Mouse (Mus musculus): ENCODE measurements around the gene Mrto4.
"Not testable (repeated sequence)": the region's sequence is repeated elsewhere in the genome, so short reads cannot be mapped to it uniquely, and the experiment has no call there.

The Mrto4 gene

DNA sequence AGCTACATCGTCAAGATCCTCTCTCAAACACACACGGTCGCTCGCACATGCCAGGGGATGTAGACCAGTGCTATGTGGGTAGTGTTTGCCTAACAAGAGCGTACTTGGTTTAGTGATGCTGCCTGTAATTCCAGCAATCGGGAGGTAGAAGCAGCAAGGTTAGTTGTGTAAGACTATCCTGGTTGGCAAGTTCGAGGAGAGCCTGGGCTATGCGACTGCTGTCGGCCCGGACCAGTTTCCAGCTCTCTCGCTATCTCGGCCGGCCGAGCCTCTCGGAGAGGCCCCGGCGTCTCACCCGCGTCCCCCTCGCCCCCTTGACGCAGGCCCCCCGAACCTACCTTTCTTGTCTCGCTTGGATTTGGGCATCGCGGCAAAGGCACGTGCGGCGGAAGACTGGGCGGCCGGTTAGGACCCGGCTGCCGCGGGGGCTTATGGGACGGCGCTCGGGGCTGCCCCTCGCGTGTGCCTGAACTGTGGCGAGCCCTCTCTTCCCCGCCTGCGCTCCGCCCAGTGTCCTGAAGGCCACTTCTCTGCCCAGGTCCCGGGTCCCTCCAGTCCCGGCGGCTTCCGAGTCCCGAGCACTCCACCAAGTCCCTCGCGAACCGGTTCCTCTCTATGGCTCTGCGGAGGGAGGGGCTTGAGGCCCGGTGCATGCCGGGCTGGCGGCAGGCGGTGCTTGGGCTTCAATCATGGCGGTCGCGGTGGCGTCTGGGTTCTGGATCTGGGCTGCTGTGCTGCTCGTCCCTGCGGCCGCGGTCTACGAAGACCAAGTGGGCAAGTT is at the start of gene Mrto4, which contains the start of the genes Emc1 and Ubr4:
TSS of gene Mrto4 (minus strand) at position 646 of the 781 bp plus-strand sequence.
TSS of gene Emc1 (plus strand) at position 657 of the 781 bp plus-strand sequence.
TSS of gene Ubr4 (plus strand) at position 679 of the 781 bp plus-strand sequence.
- peak; percentile 86 to 88 for DNase-seq

DNA sequence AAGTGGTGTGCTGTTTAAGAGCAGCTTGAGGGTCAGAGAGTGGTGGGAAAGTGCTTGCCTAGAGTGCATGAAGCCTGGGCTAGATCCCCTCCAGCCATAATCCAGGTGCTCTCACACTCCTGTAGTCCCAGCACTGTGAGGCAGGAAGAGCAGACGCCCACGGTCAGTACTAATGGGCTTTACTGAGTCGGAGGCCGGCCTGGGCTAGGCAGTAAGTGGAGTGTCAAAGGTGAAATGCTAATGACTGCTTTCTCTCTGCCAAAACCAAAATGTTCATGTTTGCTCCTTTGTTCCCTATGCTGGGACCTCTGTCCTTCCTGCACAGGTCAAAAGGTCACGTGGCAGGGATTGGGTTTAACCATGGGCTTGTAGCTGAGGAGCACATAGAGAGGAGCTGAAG is 48.1 kb upstream of the Mrto4 start:
- no peak for DNase-seq

DNA sequence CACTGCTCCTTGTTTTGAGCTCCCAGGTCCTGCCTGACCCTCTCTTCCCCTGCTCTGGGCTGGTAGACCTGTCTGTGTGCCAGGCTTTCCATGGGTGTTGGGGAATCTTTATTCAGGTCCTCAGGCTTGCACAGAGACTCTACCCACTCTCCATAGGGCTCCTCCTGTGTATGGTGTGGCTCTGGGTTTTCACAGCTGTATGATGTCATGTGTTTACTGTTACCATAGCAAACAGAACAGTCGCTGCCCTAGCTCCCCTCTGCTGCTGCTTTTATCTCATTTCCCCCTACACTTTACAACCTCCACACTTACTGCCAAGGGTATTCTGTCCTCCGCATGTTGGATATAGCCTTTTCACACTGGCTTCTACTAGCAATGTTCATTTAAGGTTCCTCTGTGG is 43.1 kb upstream of the Mrto4 start:
- DNase-seq, result no peak

DNA sequence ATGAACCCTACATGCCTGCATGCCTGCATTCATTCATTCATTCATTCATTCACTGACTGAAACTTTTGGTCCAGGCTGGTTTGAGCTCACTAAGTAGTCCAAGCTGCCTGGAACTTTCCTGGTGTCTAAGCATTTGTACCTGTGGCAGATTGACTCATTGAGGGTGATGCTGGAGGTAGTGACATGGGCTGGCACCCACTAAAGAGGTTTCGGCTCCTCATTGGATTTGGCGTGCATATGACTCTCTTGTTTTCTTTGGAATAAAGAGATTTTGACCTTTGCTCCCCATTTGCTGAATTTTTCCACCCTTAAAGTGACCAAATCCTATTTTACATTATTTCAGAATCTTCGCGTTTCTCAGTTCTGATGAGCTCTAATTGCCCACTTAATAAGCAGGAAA is 37.2 kb upstream of the Mrto4 start:
- DNase-seq, result no peak

DNA sequence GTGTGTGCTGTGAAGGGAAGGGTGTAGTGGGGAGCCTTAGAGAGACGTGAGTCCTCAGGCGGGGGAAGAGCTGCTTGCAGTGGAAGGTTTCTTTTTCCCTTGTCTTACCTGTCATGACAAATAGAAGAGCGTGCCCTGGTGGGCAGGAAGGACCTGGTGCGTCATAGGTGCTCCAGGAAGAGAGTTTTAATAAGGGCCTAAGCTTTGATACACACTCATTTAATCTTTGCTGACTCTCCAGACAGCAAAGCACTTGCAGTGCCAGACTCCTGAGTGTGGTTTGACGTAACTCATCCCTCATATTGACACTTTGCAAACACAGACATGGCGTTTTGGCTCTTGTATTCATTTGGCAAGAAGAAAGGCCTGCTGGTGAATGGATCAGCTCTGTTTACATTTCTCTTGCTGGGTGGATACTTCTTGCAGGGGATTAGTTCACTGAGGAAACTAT is 34.5 kb upstream of the Mrto4 start:
- peak; percentile 84 to 93 for DNase-seq

DNA sequence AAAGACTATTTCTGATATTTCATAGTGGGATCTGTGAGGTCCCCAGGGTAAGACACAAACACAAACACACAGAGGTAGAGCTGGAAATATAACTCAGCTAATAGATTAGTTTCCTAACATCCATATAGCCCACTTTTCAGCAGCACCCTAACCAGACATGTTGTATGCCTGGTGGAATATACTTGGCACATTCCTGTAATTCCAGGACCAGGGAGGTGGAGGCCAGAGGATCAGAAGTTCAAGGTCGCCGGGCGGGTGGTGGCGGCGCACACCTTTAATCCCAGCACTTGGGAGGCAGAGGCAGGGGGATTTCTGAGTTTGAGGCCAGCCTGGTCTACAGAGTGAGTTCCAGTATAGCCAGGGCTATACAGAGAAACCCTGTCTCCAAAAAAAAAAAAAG is 33.5 kb upstream of the Mrto4 start:
- DNase-seq, result not testable (repeated sequence)

DNA sequence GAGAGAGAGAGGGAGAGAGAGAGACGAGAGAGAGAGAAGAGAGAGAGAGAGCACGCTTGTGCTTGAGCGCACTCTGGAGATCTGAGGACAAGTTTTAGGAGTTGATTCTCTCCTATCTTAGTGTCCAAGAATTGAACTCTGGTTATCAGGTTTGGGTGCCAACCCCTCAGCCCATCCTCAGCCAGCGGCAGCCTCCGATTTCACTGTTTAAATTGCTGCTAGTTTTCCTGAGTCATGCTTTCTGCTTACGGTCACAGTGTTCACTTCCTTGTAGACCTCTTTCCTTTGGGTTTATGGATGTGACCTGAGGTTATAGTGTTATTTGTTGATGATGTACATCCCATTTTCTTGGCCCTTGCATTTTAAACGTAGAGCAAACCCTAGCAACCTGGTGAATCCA is 29.9 kb upstream of the Mrto4 start:
- DNase-seq, result no peak

DNA sequence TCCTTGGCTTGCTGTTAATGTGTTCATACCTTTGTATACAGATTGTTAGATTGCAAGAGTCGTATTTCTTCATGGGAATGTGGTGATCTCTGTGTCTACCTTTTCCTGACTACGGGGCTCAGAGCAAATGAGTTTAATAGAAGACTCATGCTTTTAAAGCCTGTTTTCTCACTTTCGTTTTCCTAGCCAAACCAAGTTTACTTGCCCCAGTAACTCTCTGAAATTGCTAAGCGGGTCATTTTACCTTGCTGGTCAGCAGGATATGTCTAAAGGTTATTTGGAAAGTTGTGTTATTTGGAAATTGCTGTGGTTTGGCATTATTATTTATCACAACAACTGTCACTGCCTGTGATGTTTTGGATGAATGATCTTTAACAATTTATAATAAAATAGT is 29.1 kb upstream of the Mrto4 start:
- DNase-seq, result no peak

DNA sequence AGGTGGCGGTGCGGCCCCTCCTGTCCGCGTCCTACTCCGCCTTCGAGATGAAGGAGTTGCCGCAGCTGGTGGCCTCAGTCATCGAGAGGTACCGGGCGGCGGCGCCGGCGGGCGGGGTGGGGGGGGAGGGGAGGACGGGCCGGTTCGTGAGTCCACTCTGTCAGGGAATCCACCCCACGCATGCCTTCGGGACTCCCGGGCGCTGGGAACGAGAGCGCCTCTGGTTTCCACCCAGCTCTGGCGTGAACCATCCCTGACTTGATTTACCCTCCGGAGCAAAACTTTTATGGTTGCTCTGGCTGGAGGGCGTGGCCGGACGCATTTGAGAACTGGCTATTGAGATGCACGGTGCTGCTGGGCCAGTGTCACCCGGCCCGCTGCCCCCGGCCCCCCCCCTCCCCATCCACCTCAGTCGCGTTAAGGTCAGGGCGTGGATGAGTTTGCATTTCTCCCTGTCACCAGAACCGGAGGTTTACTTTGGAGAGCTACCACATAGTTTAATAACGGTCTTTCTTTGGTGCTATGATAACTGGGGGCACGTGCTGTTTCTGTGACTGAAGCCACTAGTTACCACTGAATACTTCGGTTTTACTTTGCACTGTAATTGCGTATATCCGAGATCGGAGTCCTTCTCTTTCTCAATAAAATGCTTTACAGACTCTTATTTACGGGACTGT is 28.5 kb upstream of the Mrto4 start:
- DNase-seq, result peak in 1 of 2 experiments; percentile 29

DNA sequence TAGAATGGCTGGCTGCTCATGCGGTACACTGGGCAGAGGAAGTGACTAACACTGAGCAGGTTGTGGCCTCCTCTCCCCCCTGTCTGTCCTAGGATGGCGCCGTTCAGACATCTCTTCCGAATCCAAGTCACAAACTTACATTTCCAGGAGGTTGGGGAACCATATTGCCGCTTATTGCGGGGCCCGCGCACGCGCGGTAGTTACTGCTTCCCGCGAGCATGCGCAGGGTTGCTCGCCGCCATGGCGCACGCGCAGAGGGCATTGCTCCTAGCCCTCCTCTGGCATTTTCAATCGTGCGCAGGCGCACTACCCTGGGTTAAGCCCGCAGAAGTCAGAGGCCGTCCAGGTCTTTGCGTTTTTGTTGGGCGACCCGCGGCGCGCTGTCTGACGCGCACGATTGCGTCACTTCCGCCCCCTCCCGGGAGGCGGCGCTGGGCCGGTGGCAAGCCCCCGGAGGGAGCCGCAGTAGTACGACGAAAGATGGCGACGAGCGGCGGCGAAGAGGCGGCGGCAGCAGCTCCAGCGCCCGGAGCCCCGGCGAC is 27.9 kb upstream of the Mrto4 start:
- peak; percentile 99 to 100 for DNase-seq

DNA sequence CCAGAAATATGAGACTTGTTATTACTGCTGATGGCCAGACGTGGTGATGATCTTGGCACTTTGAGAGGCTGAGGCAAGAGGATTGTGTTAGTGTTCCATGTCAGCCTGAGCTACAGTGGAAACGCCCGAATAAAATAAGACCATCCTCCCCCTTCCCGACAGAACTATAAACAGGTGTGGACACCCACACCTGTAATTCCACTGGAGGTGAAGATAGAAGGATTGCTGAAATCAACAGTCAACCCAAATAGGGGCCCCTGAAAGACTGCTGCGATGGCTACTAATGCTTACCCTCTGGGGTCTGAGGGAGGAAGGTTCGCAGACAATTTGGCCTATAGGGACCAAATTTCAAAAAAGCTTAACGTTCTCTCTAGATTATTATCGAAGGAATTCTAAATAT is 27.3 kb upstream of the Mrto4 start:
- DNase-seq, result no peak

DNA sequence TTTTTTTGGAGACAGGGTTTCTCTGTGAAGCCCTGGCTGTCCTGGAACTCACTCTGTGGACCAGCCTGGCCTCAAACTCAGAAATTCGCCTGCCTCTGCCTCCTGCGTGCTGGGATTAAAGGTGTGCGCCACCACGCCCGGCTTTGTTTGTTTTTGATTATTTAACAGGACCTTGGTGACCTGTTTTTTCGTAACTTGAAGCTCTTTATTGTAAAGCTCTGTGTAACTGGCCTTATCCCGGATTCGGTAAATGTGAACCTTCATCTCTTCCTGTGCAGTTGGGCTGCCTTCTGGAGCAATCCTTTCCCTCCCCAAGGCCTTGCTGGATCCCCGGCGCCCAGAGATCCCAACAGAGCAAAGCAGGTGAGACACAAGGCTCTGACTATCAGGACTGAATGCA is 21.2 kb upstream of the Mrto4 start:
- DNase-seq, result no peak

DNA sequence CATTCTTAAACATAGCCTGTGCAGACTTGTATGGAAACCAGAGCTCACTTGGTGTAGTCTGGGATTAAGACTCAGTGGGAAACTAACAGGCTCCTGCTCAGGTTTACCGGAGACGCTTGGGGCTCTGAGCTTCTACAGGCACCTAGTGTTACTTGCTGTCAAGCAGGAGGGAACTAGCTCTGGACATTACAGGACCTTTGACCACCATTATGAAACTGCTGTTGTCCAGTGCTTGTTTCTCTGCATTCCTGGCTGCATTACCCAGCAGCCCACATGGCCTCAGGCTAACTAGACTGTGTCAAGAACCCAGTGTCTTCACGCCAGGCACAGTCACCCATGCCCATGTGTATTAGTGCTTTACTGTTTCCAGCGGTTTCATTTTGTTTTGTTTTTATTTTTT is 20.8 kb upstream of the Mrto4 start:
- no peak for DNase-seq

DNA sequence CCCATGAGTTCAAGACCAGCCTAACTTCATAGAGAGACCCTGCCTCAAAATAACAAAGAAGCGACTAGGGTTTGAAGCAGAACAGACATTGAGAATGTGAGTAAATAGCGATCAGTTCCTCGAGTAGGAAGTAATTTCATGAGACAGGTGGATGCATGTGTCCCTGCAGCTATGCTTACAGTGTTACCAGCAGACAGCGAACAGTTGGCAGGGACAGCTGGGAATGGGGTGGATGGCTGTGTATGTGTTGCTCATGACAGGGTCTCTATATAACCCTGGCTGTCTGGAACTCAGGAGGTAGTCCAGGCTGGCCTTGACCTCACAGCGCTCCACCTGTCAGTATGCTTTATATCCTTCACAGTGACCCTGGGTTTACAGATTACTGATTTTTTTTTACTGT is 15.7 kb upstream of the Mrto4 start:
- DNase-seq, result no peak

DNA sequence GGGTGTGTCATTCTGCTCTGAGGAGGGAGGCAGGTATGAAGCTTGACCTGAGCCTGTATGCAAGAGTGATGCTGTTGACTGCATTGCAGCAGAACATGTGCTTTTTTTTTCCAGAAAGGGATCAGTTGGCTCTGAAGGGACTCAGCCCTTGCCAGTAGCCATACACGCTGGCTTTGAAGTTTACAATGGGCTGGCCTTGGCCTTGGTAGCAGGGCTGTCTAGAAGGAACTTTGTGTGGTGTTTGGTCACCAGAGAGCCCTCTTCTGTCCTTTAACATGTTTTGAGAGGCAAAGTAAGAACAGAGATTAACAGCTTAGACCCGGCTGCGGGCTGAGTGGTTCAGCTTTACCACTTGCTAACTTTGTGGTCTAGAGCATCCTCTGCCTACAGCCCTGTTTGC is 15.0 kb upstream of the Mrto4 start:
- DNase-seq, result no peak

DNA sequence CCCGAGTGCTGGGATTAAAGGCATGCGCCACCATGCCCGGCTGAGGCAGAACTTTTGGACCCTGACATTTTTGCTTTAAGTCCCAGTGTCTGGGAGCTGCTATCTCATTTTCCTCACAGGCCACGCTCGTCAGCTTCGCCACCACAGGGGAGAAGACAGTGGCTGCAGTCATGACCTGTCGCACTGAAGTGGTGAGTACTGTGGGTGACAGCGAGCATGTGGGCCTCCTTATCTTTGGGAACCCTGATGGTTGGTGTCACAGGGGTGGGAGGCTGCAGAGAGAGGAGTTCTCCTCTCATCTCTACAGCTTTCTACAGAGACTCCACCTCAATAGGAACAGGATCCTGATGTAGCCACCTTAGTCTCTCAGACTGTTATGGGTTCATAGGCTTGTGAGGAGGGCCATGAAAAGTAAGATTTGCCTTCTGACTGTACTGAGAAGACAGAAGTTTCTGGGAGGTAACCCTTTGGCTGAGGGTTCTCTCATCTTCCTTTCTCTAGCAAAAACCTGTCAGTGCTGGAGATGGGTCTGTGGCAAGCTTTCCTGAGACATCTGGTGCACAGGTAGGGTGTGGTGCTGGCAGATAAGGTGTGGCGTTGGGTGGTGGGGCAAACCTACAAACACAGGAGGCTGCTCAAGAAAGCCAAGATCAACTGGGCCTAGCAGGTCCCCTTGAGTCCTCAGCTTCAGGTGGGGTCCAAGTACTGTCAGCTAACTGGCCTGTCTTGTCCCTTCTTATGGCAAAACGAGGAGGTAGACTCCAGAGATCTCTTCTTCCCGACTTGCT is 8.6 kb upstream of the Mrto4 start:
- DNase-seq, result no peak

DNA sequence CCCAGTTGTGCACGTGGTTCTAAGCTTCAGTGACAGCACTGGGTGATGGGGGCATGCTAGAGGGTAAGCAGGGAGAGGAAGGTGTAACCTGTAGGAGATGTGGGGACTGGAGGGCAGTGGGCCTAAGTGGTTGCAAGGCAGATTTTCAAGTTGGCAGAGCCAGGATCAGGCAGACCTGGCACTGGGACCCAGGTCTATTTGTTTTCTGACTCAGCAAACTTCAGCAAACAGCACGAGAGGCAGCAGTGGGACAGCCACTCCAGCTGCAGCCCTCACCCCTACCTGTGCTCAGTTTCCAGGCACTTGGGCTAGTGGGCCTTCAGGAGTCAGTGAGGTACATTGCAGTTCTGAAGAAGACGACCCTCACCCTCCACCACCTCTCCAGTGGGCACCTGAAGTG is 4.8 kb upstream of the Mrto4 start:
- DNase-seq, result peak; percentile 58

DNA sequence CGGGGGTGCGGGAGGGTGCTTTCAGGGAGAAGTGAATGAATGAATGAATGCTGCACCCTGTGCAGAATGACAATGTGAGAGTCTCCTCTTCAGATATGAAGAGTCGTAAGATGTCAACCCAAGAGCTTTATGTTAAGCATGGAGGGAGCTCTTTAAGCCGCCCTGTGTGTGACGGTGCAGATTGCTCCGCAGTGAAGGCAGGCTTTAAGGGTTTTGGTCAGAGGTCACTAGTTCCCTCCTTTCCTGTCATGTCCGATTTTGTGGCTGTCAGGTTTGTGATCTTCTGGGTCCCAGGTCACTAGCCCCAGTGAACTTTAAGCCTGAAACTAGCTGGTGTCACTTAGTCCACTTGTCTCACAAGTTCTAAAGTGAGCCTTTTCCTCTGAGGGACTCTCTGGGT is 456 bp upstream of the Mrto4 start:
- DNase-seq, result no peak

DNA sequence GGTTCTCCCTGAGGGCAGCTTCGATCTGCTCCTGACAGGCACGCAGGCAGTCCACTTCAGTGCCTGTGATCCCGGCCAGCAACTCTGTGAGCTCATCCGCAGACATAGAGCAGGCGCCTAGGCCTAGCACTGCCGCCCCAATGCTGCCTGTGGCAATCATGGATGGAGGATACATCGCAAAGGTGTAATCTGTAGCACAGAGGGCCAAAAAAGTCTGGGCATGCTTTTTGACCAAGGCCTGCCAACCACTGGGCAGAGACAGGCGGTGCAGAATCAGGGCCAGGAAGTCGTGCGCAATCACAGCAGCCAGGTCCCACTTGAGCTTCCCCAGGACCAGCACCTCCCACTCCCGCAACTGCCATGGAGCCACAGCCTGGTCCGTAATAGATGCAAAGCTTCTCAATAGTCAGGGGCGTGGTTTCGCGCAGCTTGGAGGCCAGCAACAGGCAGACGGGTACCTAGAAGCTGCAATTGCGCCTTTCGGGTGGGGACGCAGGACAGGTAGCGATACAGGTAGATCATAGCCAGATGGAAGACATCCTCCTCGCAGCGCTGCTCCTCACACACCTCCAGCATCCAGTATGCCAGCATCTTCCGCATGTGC is 6.9 kb downstream of the Mrto4 start:
- no peak for DNase-seq

DNA sequence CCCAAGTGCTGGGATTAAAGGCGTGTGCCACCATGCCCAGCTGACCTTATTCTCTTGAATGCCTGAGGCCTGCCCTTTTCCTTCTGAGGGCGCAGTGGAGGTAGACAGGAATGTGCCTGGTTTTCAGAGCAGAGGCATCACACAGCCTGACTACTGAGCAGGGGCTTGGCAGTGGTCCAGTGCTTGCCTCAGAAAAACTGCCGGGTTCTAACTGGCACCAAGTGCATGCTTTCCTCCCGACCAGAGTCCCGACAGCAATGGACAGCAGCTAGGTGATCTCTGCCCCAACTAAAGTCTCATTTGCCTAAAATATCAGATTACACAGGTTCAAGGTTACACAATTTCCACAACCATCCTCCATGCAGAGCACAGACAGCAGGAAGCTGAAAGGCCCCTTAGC is 8.7 kb downstream of the Mrto4 start:
- no peak for DNase-seq

DNA sequence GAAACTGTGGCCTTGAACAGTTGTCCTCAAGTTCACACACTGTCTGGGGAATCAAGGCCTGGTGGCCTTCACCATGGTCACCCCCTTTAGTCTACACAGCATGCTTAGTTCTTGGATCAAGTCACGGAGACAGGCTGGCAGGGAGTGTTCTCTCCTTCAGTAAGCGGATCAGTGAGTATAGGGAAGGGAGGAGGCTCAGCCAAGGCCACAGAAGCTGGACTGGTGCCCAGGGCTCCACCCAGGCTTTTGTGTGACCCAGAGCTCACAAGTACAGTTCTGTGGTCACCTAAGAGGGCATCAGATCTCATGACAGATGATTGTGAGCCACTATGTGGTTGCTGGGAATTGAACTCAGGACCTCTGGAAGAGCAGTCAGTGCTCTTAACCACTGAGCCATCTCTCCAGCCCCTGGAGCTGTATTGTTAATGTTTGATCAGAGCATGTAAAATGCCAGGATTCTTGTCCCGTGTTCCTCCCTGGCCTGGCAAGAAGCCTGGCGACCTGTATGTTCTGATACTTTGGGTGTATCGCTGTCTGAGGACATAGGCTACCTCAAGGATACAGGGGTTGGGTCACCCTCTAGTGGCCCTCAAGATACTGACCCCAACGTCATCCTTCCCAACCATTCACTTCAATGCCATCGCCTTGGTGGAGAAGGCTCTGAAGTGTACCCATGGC is 10.7 kb downstream of the Mrto4 start:
- DNase-seq, result peak; percentile 47 to 51

DNA sequence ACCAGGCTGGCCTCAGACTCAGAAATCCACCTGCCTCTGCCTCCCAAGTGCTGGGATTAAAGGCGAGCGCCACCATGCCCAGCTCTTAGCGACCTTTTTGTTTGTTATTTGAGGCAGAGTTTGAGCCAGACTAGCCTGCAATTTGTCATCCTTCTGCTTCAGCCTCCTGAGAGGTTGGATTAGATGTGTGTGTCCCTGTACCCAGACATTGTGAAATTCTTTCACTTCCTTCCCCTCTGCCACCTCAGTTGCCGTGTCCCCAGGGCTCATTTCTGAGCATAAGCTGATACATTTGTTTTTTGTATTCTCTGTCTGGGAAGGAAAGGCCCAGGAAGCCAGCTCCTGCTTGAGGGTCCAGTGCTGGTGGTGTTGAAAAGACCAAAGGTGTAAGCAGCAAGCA is 11.5 kb downstream of the Mrto4 start:
- no peak for DNase-seq

All from lung, adult 18-20 months (tissue).